Mouse (Mus musculus) brain, embryonic 14.5 days (tissue): Measurements from ENCODE around the gene Cep290.

ENCODE experiments used
- CTCF ChIP-seq: fragments of 200-500 bp; IDR thresholded peaks from 2 replicates; pipeline ENCODE4 v1.5.1; 2012; ENCODE audit warnings: inconsistent platforms, mild to moderate bottlenecking, moderate library complexity, borderline replicate concordance; ENCODE audit not compliant: insufficient read depth, insufficient read length; ENCODE audit errors: extremely low read depth
- POLR2A ChIP-seq: fragments of 200-500 bp; IDR thresholded peaks from 2 replicates; pipeline ENCODE4 v1.6.1; 2012; ENCODE audit warnings: mild to moderate bottlenecking, inconsistent platforms, borderline replicate concordance; ENCODE audit not compliant: poor library complexity, insufficient read depth, insufficient read length, severe bottlenecking; ENCODE audit errors: extremely low read depth

- no peak for TF ChIP-seq POLR2A
- no peak for TF ChIP-seq CTCF
Measured at GRCm38 (mm10) chr10:100571707-100572106, 84.3 kb downstream of the Cep290 start.
